In the genomic region with DNA sequence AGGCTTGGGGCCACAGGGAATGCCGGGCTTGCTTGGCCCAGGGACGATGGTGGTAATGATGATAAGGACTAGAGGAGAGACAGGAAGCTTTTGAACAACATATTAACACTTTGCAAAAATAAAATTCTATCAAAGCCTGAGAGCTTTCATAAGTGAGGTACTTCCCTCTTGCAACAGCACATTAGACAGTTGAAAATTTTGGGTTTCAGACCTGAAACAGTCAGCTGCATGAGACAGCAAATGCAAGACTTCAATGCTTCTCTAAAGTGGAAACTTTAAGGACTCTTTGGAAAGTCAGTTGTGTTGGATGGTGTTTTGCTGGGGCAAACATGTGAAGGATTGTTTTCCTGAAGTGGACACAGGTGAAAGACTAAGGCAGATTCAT, we compare ENCODE assay signal across 28 mouse cellular contexts. TPM values are rescaled to one million over a fixed set of nuclear protein-coding genes. Genes with fewer than 3 reads are reported as not detected.
A peak's percentile ranks its signal among the peaks of the same experiment; 100 is the strongest.
DNase-seq lines count a peak whose midpoint lies in the region; ATAC-seq and TF ChIP-seq lines count a peak whose summit lies in the region.
"Had no signal": no experiment of that assay in that cellular context is flagged by ENCODE, and none has a peak within 500 bp of the region (broad histone marks: within the 10 kb centered on the region; RNA-seq: fewer than 3 reads in every experiment).

No protein-coding gene starts in this region.

- no peak for TF ChIP-seq CTCF in midbrain, postnatal 0 days (IDR thresholded peaks at IDR 0.05)

- H3K4me2 ChIP-seq in hindbrain, embryonic 16.5 days (ENCODE audit: low read length), result no peak overlapping the region
- H3K4me2 ChIP-seq in hindbrain, embryonic 11.5 days (replicated peaks; ENCODE audit: low read depth, low read length), result no peak overlapping the region
- H3K4me2 ChIP-seq in midbrain, postnatal 0 days (ENCODE audit: low read depth, low read length, poor library complexity, severe bottlenecking), result no peak overlapping the region
- H3K4me2 ChIP-seq in midbrain, embryonic 16.5 days (ENCODE audit: low read length), result no peak overlapping the region
- H3K4me2 ChIP-seq: embryonic facial prominence, embryonic 12.5 days; embryonic facial prominence, embryonic 15.5 days; heart, embryonic 12.5 days; heart, embryonic 15.5 days; hindbrain, embryonic 12.5 days had no signal

- H3K4me3 ChIP-seq in hindbrain, embryonic 16.5 days (ENCODE audit: low read length), result no peak overlapping the region
- H3K4me3 ChIP-seq in hindbrain, embryonic 11.5 days (ENCODE audit: low read depth, low read length), result no peak overlapping the region
- H3K4me3 ChIP-seq in midbrain, postnatal 0 days (ENCODE audit: low read depth, low read length), result no peak overlapping the region
- H3K4me3 ChIP-seq in midbrain, embryonic 16.5 days (ENCODE audit: low read depth, low read length), result no peak overlapping the region
- H3K4me3 ChIP-seq: embryonic facial prominence, embryonic 12.5 days; embryonic facial prominence, embryonic 15.5 days; gastrocnemius, adult 2 months; heart, embryonic 12.5 days; heart, embryonic 15.5 days; hindbrain, embryonic 12.5 days had no signal

- no peak overlapping the region for H3K9ac ChIP-seq in hindbrain, embryonic 16.5 days (ENCODE audit: low read depth, low read length)
- no peak overlapping the region for H3K9ac ChIP-seq in hindbrain, embryonic 11.5 days (ENCODE audit: low read depth, low read length)
- H3K9ac ChIP-seq in midbrain, postnatal 0 days (replicated peaks; ENCODE audit: low read length, poor library complexity, severe bottlenecking), result no peak overlapping the region
- H3K9ac ChIP-seq in midbrain, embryonic 16.5 days (ENCODE audit: low read depth, low read length), result no peak overlapping the region
- H3K9ac ChIP-seq: embryonic facial prominence, embryonic 12.5 days; embryonic facial prominence, embryonic 15.5 days; forebrain, postnatal 0 days; heart, embryonic 12.5 days; heart, embryonic 15.5 days; hindbrain, embryonic 12.5 days had no signal

- no peaks in the 10 kb centered on the region for H3K27me3 ChIP-seq in hindbrain, embryonic 16.5 days (replicated peaks; ENCODE audit: control insufficient read depth, insufficient read depth, low read length)
- H3K27me3 ChIP-seq in hindbrain, embryonic 11.5 days (ENCODE audit: control insufficient read depth, insufficient read depth, low read length), result no peaks in the 10 kb centered on the region
- no peaks in the 10 kb centered on the region for H3K27me3 ChIP-seq in midbrain, postnatal 0 days (ENCODE audit: insufficient read depth, low read length)
- H3K27me3 ChIP-seq in midbrain, embryonic 16.5 days (ENCODE audit: control insufficient read depth, insufficient read depth, low read depth, low read length), result no peaks in the 10 kb centered on the region
- H3K27me3 ChIP-seq: embryonic facial prominence, embryonic 12.5 days; embryonic facial prominence, embryonic 15.5 days; heart, embryonic 12.5 days; heart, embryonic 15.5 days; hindbrain, embryonic 12.5 days had no signal

- ATAC-seq in hindbrain, embryonic 16.5 days, result no peak
- ATAC-seq in hindbrain, embryonic 11.5 days (ENCODE audit: low FRiP score), result no peak
- no peak for ATAC-seq in midbrain, postnatal 0 days (ENCODE audit: low FRiP score)
- ATAC-seq in midbrain, embryonic 16.5 days, result no peak
- peak; percentile 66 for ATAC-seq in granulocyte monocyte progenitor cell, adult 5-6 weeks (replicated peaks; ENCODE audit: poor library complexity, severe bottlenecking)
- ATAC-seq: activated CD4-positive, CD25-positive, alpha-beta regulatory T cell, adult 4 months; CD4-positive, CD25-positive, alpha-beta regulatory T cell, adult 4 months; inflammation-experienced regulatory T-cells, adult 6 months; intestine, embryonic 16.5 days had no signal

- no peaks in the 10 kb centered on the region for H3K36me3 ChIP-seq in hindbrain, embryonic 16.5 days (ENCODE audit: control insufficient read depth, insufficient read depth, low read length)
- H3K36me3 ChIP-seq in hindbrain, embryonic 11.5 days (ENCODE audit: control insufficient read depth, insufficient read depth, low read length), result no peaks in the 10 kb centered on the region
- no peaks in the 10 kb centered on the region for H3K36me3 ChIP-seq in midbrain, postnatal 0 days (ENCODE audit: insufficient read depth, low read length)
- H3K36me3 ChIP-seq in midbrain, embryonic 16.5 days (ENCODE audit: control insufficient read depth, insufficient read depth, low read length), result no peaks in the 10 kb centered on the region
- H3K36me3 ChIP-seq: embryonic facial prominence, embryonic 12.5 days; embryonic facial prominence, embryonic 15.5 days; heart, embryonic 12.5 days; heart, embryonic 15.5 days; hindbrain, embryonic 12.5 days had no signal

- H3K4me1 ChIP-seq in hindbrain, embryonic 16.5 days (ENCODE audit: control insufficient read depth, insufficient read depth, low read depth, low read length), result no peaks in the 10 kb centered on the region; the same call in 1 of the 2 replicates
- no peaks in the 10 kb centered on the region for H3K4me1 ChIP-seq in hindbrain, embryonic 11.5 days (replicated peaks; ENCODE audit: control insufficient read depth, insufficient read depth, low read length)
- no peaks in the 10 kb centered on the region for H3K4me1 ChIP-seq in midbrain, postnatal 0 days (ENCODE audit: insufficient read depth, low read length)
- no peaks in the 10 kb centered on the region for H3K4me1 ChIP-seq in midbrain, embryonic 16.5 days (ENCODE audit: control insufficient read depth, insufficient read depth, low read length)
- H3K4me1 ChIP-seq: embryonic facial prominence, embryonic 12.5 days; embryonic facial prominence, embryonic 15.5 days; heart, embryonic 12.5 days; heart, embryonic 15.5 days; hindbrain, embryonic 12.5 days had no signal

- no peak for DNase-seq in hindbrain, embryonic 11.5 days (ENCODE audit: low spot score)
- no peak for DNase-seq in midbrain, postnatal 0 days (ENCODE audit: low spot score)
- no peak for DNase-seq in gastrocnemius, adult 8-10 months (ENCODE audit: low spot score in 2 of 2)
- DNase-seq: adrenal gland, adult 8-10 months; cerebellum, adult 11-12 months; cerebellum, adult 8-10 months; gastrocnemius, postnatal 25 days; heart, postnatal 36 days had no signal

- 89% methylated on average over 2 of the region's 2 CpGs for WGBS in hindbrain, embryonic 16.5 days
- 94% methylated on average over 2 of the region's 2 CpGs for WGBS in hindbrain, embryonic 11.5 days
- 89% methylated on average over 2 of the region's 2 CpGs for WGBS in midbrain, postnatal 0 days
- 93% methylated on average over 2 of the region's 2 CpGs for WGBS in midbrain, embryonic 16.5 days

- H3K9me3 ChIP-seq in hindbrain, embryonic 16.5 days (ENCODE audit: control insufficient read depth, low read length), result no peaks in the 10 kb centered on the region
- no peaks in the 10 kb centered on the region for H3K9me3 ChIP-seq in hindbrain, embryonic 11.5 days (ENCODE audit: control insufficient read depth, low read length)
- no peaks in the 10 kb centered on the region for H3K9me3 ChIP-seq in midbrain, postnatal 0 days (ENCODE audit: low read length)
- no peaks in the 10 kb centered on the region for H3K9me3 ChIP-seq in midbrain, embryonic 16.5 days (replicated peaks; ENCODE audit: control insufficient read depth, low read length, poor library complexity, severe bottlenecking)
- H3K9me3 ChIP-seq: embryonic facial prominence, embryonic 12.5 days; embryonic facial prominence, embryonic 15.5 days; heart, embryonic 12.5 days; heart, embryonic 15.5 days; hindbrain, embryonic 12.5 days had no signal

- H3K27ac ChIP-seq in hindbrain, embryonic 16.5 days (ENCODE audit: low read depth, low read length), result peak overlapping the region; percentile 45; the same call in 1 of the 2 replicates
- no peak overlapping the region for H3K27ac ChIP-seq in hindbrain, embryonic 11.5 days (ENCODE audit: low read depth, low read length)
- 0 out of 2 replicates have a peak overlapping the region, but pooled peaks have one; percentile 1 for H3K27ac ChIP-seq in midbrain, postnatal 0 days (ENCODE audit: low read depth, low read length)
- H3K27ac ChIP-seq in midbrain, embryonic 16.5 days (ENCODE audit: low read length), result no peak overlapping the region
- H3K27ac ChIP-seq: embryonic facial prominence, embryonic 12.5 days; embryonic facial prominence, embryonic 15.5 days; gastrocnemius, adult 2 months; heart, embryonic 15.5 days; hindbrain, embryonic 12.5 days; hindbrain, postnatal 0 days had no signal

RNA-seq across cellular contexts. Expression of gene Gm14085, which starts 48.1 kb away (rescaled TPM):
- not detected in 2 replicates for polyA plus RNA-seq in hindbrain, embryonic 16.5 days (2015; fragmentation: Nextera tagmentation; extraction: Ambion mirVana)
- polyA plus RNA-seq in hindbrain, embryonic 11.5 days (2014; fragmentation: Nextera tagmentation; extraction: Ambion mirVana), result not detected in 2 replicates
- 0.05 TPM in 2 replicates for total RNA-seq in midbrain, postnatal 0 days (2014; rRNA removed)
- polyA plus RNA-seq in midbrain, postnatal 0 days (2015; fragmentation: Nextera tagmentation; extraction: Ambion mirVana), result not detected in 2 replicates
- 0.06 TPM in 1 of 2 replicates, not detected in the other for polyA plus RNA-seq in midbrain, embryonic 16.5 days (2015; fragmentation: Nextera tagmentation; extraction: Ambion mirVana)
- total RNA-seq in granulocyte monocyte progenitor cell, adult 5-6 weeks (2014; fragmentation: Nextera tagmentation), result 2.8 and 8.6 TPM in 2 replicates
- total RNA-seq in granulocyte monocyte progenitor cell, adult 5-6 weeks (2017), result 7.2 and 11.4 TPM in 2 replicates
- total RNA-seq in gastrocnemius, adult 8-10 months (2022), result under 1 TPM in 2 of 4 experiments, not detected in 2; 0.10 to 0.13 TPM
- total RNA-seq: forebrain, postnatal 0 days; hindbrain, postnatal 0 days had no signal
- polyA plus RNA-seq: brain, embryonic 14.5 days; C2C12; embryonic facial prominence, embryonic 12.5 days; embryonic facial prominence, embryonic 15.5 days; forebrain, embryonic 11.5 days; forebrain, embryonic 14.5 days; forebrain, postnatal 0 days; frontal cortex, adult 2 months; heart, embryonic 12.5 days; heart, embryonic 15.5 days; hindbrain, embryonic 12.5 days; hindbrain, postnatal 0 days had no signal

Comparison
In these comparisons a context has a peak if more than half of its experiments do, and no peak if none do; other contexts are left out.
1. H3K27ac ChIP-seq: peak in hindbrain, embryonic 16.5 days (single experiment) and midbrain, postnatal 0 days (single experiment); none in hindbrain, embryonic 11.5 days (single experiment) and midbrain, embryonic 16.5 days (single experiment).